Mouse (Mus musculus) cerebellum, adult 2 months (tissue): ENCODE measurements around the gene Lrrc66.

Experiments
- CTCF ChIP-seq: fragments of 200-500 bp; IDR thresholded peaks from 2 replicates; pipeline ENCODE4 v1.5.1; 2011; ENCODE audit warnings: low read depth, mild to moderate bottlenecking, control low read depth, low read length, moderate library complexity, borderline replicate concordance; ENCODE audit not compliant: insufficient read depth
- POLR2A ChIP-seq: fragments of 200-500 bp; IDR thresholded peaks from 2 replicates; pipeline ENCODE4 v1.6.1; 2011; ENCODE audit warnings: low read length, control low read depth, borderline replicate concordance; ENCODE audit not compliant: insufficient read depth

- TF ChIP-seq CTCF (no peak), POLR2A (no peak)
Measured at GRCm38 (mm10) chr5:73572846-73573245, 59.5 kb downstream of the Lrrc66 start.
